Mouse (Mus musculus) ES-Bruce4 (cell line): ENCODE measurements around the gene Cers2.

Source experiments
- CTCF ChIP-seq: IDR thresholded peaks from one replicate; pipeline ENCODE4 v1.8.1; 2011; ENCODE audit warnings: low read depth, low read length
- EP300 ChIP-seq: IDR thresholded peaks from 2 replicates; pipeline ENCODE4 v1.6.1; 2011; ENCODE audit warnings: low read depth, low read length; ENCODE audit not compliant: insufficient read depth
- POLR2A ChIP-seq: IDR thresholded peaks from one replicate; pipeline ENCODE4 v1.8.1; 2011; ENCODE audit warnings: low read length; ENCODE audit not compliant: insufficient read depth

DNA sequence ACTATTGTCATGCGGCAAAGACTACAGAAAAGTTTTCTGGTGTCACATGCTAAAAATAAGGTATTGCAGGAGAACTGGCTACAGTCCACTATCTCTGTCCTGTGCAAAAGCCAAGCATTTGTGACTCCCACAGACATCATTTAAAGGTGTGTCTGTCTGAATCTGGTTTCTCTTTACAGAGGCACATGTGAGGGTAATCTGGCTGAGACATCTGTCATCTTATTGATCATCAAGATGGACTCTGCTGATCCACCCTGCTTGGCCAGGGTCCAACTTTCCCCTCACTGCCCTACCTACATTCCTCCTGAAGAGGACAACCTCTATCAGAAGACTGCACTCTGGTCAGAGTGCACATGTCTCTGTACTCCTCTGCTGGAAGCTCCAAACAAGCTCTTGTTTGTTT is 37.4 kb upstream of the Cers2 start:
- TF ChIP-seq CTCF: no peak
- TF ChIP-seq EP300: no peak
- no peak for TF ChIP-seq POLR2A
